Comparison of ENCODE assay signal across 19 mouse cellular contexts in the genomic region with DNA sequence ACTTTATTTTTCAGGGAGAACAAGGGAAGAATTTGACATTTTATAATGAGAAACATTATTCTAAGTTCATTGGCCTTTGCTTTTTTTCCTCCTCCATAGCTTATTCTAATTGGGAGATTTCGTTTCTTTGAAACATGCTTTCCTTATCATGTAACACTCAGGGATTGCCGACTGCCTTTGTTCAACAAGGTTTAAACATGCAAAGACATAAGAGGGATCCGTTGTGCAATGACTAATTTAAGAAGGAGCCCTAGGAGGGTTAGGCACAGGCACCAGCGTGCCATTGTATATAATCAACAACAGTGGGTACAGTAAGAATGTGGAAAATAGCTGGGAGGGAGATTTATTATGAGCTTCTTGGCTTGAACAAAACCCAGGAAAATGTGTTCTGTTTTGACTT.
"Had no signal": no experiment of that assay in that cellular context is flagged by ENCODE, and none has a peak within 500 bp of the region (broad histone marks: within the 10 kb centered on the region; RNA-seq: fewer than 3 reads in every experiment).

No protein-coding gene starts in this region.

- H3K36me3 ChIP-seq: intestine, embryonic 15.5 days; kidney, embryonic 15.5 days; limb, embryonic 12.5 days; liver, embryonic 12.5 days; liver, embryonic 15.5 days; midbrain, embryonic 12.5 days had no signal

- H3K9ac ChIP-seq: intestine, embryonic 15.5 days; kidney, embryonic 15.5 days; limb, embryonic 12.5 days; liver, embryonic 12.5 days; liver, embryonic 15.5 days; midbrain, embryonic 12.5 days had no signal

- H3K27me3 ChIP-seq: intestine, embryonic 15.5 days; kidney, embryonic 15.5 days; limb, embryonic 12.5 days; liver, embryonic 12.5 days; liver, embryonic 15.5 days; midbrain, embryonic 12.5 days had no signal

- H3K4me1 ChIP-seq: intestine, embryonic 15.5 days; kidney, embryonic 15.5 days; limb, embryonic 12.5 days; liver, embryonic 12.5 days; liver, embryonic 15.5 days; midbrain, embryonic 12.5 days had no signal

- ATAC-seq: intestine, embryonic 15.5 days; liver, embryonic 12.5 days; midbrain, embryonic 16.5 days had no signal

- H3K4me2 ChIP-seq: intestine, embryonic 15.5 days; kidney, embryonic 15.5 days; limb, embryonic 12.5 days; liver, embryonic 12.5 days; liver, embryonic 15.5 days; midbrain, embryonic 12.5 days had no signal

- H3K27ac ChIP-seq: intestine, embryonic 15.5 days; kidney, embryonic 15.5 days; left cerebral cortex, adult 2 months; limb, embryonic 12.5 days; liver, embryonic 12.5 days; liver, embryonic 15.5 days; macrophage; midbrain, embryonic 12.5 days had no signal

- DNase-seq: kidney, adult 11 months; kidney, adult 8-10 months; kidney, postnatal 10 days; kidney, postnatal 36 days; layer of hippocampus, postnatal 36 days; liver; lung, adult 2 months; thymus, adult 18-20 months; thymus, postnatal 14 days; thymus, postnatal 4 days had no signal

- H3K9me3 ChIP-seq: intestine, embryonic 15.5 days; kidney, embryonic 15.5 days; limb, embryonic 12.5 days; liver, embryonic 12.5 days; liver, embryonic 15.5 days; midbrain, embryonic 12.5 days had no signal

- H3K4me3 ChIP-seq: intestine, embryonic 15.5 days; kidney, embryonic 15.5 days; left cerebral cortex, adult 2 months; limb, embryonic 12.5 days; liver, embryonic 12.5 days; liver, embryonic 15.5 days; midbrain, embryonic 12.5 days had no signal
